ENCODE assay signal across 8 mouse cellular contexts in genomic region chr6:67268983-67269382, GRCm38 (mm10). TPM values are rescaled to one million over a fixed set of nuclear protein-coding genes. Genes with fewer than 3 reads are reported as not detected.
DNase-seq lines count a peak whose midpoint lies in the region; ATAC-seq and TF ChIP-seq lines count a peak whose summit lies in the region.

No protein-coding gene starts in this region.

- H3K4me3 ChIP-seq in lung, postnatal 0 days (ENCODE audit: low read depth, low read length): peak overlapping the region; percentile 98; the same call in 1 of the 2 replicates
- peak overlapping the region; percentile 100 for H3K4me3 ChIP-seq in forebrain, embryonic 13.5 days
- peak overlapping the region; percentile 99 for H3K4me3 ChIP-seq in limb, embryonic 14.5 days (replicated peaks; ENCODE audit: low read length)
- peak overlapping the region; percentile 26; the same call in 1 of the 2 replicates for H3K4me3 ChIP-seq in stomach, embryonic 15.5 days (replicated peaks)

- H3K27me3 ChIP-seq in lung, postnatal 0 days (replicated peaks; ENCODE audit: insufficient read depth, low read length): no peaks in the 10 kb centered on the region
- no peaks in the 10 kb centered on the region for H3K27me3 ChIP-seq in forebrain, embryonic 13.5 days
- H3K27me3 ChIP-seq in limb, embryonic 14.5 days (ENCODE audit: control insufficient read depth, insufficient read depth, low read length): no peaks in the 10 kb centered on the region
- H3K27me3 ChIP-seq in stomach, embryonic 15.5 days (replicated peaks): no peaks in the 10 kb centered on the region

- H3K27ac ChIP-seq in lung, postnatal 0 days (ENCODE audit: low read length): no peak overlapping the region
- no peak overlapping the region for H3K27ac ChIP-seq in forebrain, embryonic 13.5 days
- no peak overlapping the region for H3K27ac ChIP-seq in limb, embryonic 14.5 days (replicated peaks; ENCODE audit: low read depth, low read length)
- no peak overlapping the region for H3K27ac ChIP-seq in stomach, embryonic 15.5 days

- H3K4me1 ChIP-seq in lung, postnatal 0 days (ENCODE audit: insufficient read depth, low read depth, low read length): peaks cover 3% of the 10 kb centered on the region; the same call in 1 of the 2 replicates
- peaks cover 17% of the 10 kb centered on the region for H3K4me1 ChIP-seq in forebrain, embryonic 13.5 days
- H3K4me1 ChIP-seq in limb, embryonic 14.5 days (ENCODE audit: control insufficient read depth, insufficient read depth, low read length): peaks cover 12% of the 10 kb centered on the region; the same call in 1 of the 2 replicates
- H3K4me1 ChIP-seq in stomach, embryonic 15.5 days: no peaks in the 10 kb centered on the region; the same call in 1 of the 2 replicates

- H3K4me2 ChIP-seq in lung, postnatal 0 days (replicated peaks; ENCODE audit: low read depth, low read length): peak overlapping the region; percentile 74
- H3K4me2 ChIP-seq in forebrain, embryonic 13.5 days: peak overlapping the region; percentile 64
- H3K4me2 ChIP-seq in limb, embryonic 14.5 days (replicated peaks; ENCODE audit: low read depth, low read length, severe bottlenecking): peak overlapping the region; percentile 67
- H3K4me2 ChIP-seq in stomach, embryonic 15.5 days: peak overlapping the region; percentile 47

- H3K36me3 ChIP-seq in lung, postnatal 0 days (ENCODE audit: insufficient read depth, low read length): no peaks in the 10 kb centered on the region
- peaks cover 20% of the 10 kb centered on the region for H3K36me3 ChIP-seq in forebrain, embryonic 13.5 days (ENCODE audit: poor library complexity, severe bottlenecking)
- H3K36me3 ChIP-seq in limb, embryonic 14.5 days (ENCODE audit: control insufficient read depth, insufficient read depth, low read length): peaks cover 19% of the 10 kb centered on the region
- no peaks in the 10 kb centered on the region for H3K36me3 ChIP-seq in stomach, embryonic 15.5 days

- no peak for ATAC-seq in lung, postnatal 0 days
- ATAC-seq in forebrain, embryonic 13.5 days: no peak
- ATAC-seq in limb, embryonic 14.5 days (ENCODE audit: low FRiP score, low read depth): no peak
- no peak for ATAC-seq in stomach, embryonic 15.5 days (ENCODE audit: insufficient read depth, low FRiP score, low read depth)
- no peak for ATAC-seq in cerebellum, adult (ENCODE audit: insufficient number of reproducible peaks, low FRiP score, low TSS enrichment)

- 0% methylated on average over 1 of the region's 1 CpGs for WGBS in lung, postnatal 0 days
- WGBS in forebrain, embryonic 13.5 days: 10% methylated on average over 1 of the region's 1 CpGs
- WGBS in limb, embryonic 14.5 days: 11% methylated on average over 1 of the region's 1 CpGs
- 7% methylated on average over 1 of the region's 1 CpGs for WGBS in stomach, embryonic 15.5 days

- no peak for DNase-seq in lung, postnatal 0 days (ENCODE audit: low spot score)
- DNase-seq in lung, postnatal 4 days: no peak
- no peak for DNase-seq in limb, embryonic 14.5 days (ENCODE audit: low spot score)
- DNase-seq in urinary bladder, adult 18-20 months (ENCODE audit: low spot score in 2 of 2): no peak
- no peak for DNase-seq in kidney, adult 9 months

- TF ChIP-seq EP300 in lung, postnatal 0 days (IDR thresholded peaks at IDR 0.05): no peak

- no peak for TF ChIP-seq POLR2A in limb, embryonic 14.5 days (IDR thresholded peaks at IDR 0.05; ENCODE audit: borderline replicate concordance, extremely low read depth, insufficient read depth, insufficient read length)

- no peak overlapping the region for H3K9ac ChIP-seq in lung, postnatal 0 days (replicated peaks; ENCODE audit: low read depth)
- H3K9ac ChIP-seq in forebrain, embryonic 13.5 days: no peak overlapping the region
- peak overlapping the region; percentile 28; the same call in 1 of the 2 replicates for H3K9ac ChIP-seq in limb, embryonic 14.5 days (ENCODE audit: low read depth, low read length, severe bottlenecking)
- H3K9ac ChIP-seq in stomach, embryonic 15.5 days: no peak overlapping the region

- TF ChIP-seq CTCF in lung, postnatal 0 days (IDR thresholded peaks at IDR 0.05): no peak

- H3K9me3 ChIP-seq in lung, postnatal 0 days (ENCODE audit: low read length): no peaks in the 10 kb centered on the region
- no peaks in the 10 kb centered on the region for H3K9me3 ChIP-seq in forebrain, embryonic 13.5 days (replicated peaks)
- no peaks in the 10 kb centered on the region for H3K9me3 ChIP-seq in limb, embryonic 14.5 days (ENCODE audit: control insufficient read depth, low read length)
- no peaks in the 10 kb centered on the region for H3K9me3 ChIP-seq in stomach, embryonic 15.5 days

RNA-seq across cellular contexts. Expression of gene Serbp1, which starts 31.0 kb away (rescaled TPM):
- polyA plus RNA-seq in lung, postnatal 0 days (2015; fragmentation: Nextera tagmentation; extraction: Ambion mirVana): 175 and 194 TPM in 2 replicates
- polyA plus RNA-seq in forebrain, embryonic 13.5 days (2015; fragmentation: Nextera tagmentation; extraction: Ambion mirVana): 351 and 352 TPM in 2 replicates
- 200 and 465 TPM in 2 replicates for polyA plus RNA-seq in limb, embryonic 14.5 days (2012; rRNA removed)
- 481 and 482 TPM in 2 replicates for polyA plus RNA-seq in limb, embryonic 14.5 days (2014; fragmentation: Nextera tagmentation; extraction: Ambion mirVana)
- 408 and 422 TPM in 2 replicates for polyA plus RNA-seq in stomach, embryonic 15.5 days (2015; fragmentation: Nextera tagmentation; extraction: Ambion mirVana)

Comparison
In these comparisons a context has a peak if more than half of its experiments do, and no peak if none do; other contexts are left out.
1. H3K4me3 ChIP-seq: peak in every context shown above with its lines; median percentile 100 in forebrain, embryonic 13.5 days; 99 in limb, embryonic 14.5 days; 98 in lung, postnatal 0 days; 26 in stomach, embryonic 15.5 days.